Mouse (Mus musculus) lung, adult 2 months (tissue): ENCODE data around the gene Slc2a10.

Experiments used
- CTCF ChIP-seq: fragments of 200-500 bp; IDR thresholded peaks from 2 replicates; pipeline ENCODE4 v1.5.1; 2011; ENCODE audit warnings: mild to moderate bottlenecking, low read length, control low read depth; ENCODE audit not compliant: insufficient read depth
- POLR2A ChIP-seq: fragments of 200-500 bp; IDR thresholded peaks from 2 replicates; pipeline ENCODE4 v1.6.1; 2011; ENCODE audit warnings: low read depth, mild to moderate bottlenecking, control low read depth, low read length, borderline replicate concordance; ENCODE audit errors: extremely low read depth

GRCm38 (mm10) chr2:165540975-165541374 lies 37.4 kb downstream of the Slc2a10 start:
- TF ChIP-seq CTCF (no peak), POLR2A (no peak)
